Mouse (Mus musculus) heart, adult 2 months (tissue): ENCODE results near the gene Zfp64.

ENCODE experiments used
- CTCF ChIP-seq: fragments of 200-600 bp; IDR thresholded peaks from 2 replicates; pipeline ENCODE4 v1.8.1; 2022; ENCODE audit warnings: antibody characterized with exemption, mild to moderate bottlenecking, moderate library complexity
- EP300 ChIP-seq: fragments of 200-500 bp; IDR thresholded peaks from 2 replicates; pipeline ENCODE4 v1.6.1; 2011; ENCODE audit warnings: low read depth, low read length, control low read depth; ENCODE audit not compliant: insufficient read depth

- no peak for TF ChIP-seq CTCF
- TF ChIP-seq EP300: no peak
Observed at GRCm38 (mm10) chr2:168854777-168855176, 100.6 kb downstream of the Zfp64 start.
